In the genomic region with DNA sequence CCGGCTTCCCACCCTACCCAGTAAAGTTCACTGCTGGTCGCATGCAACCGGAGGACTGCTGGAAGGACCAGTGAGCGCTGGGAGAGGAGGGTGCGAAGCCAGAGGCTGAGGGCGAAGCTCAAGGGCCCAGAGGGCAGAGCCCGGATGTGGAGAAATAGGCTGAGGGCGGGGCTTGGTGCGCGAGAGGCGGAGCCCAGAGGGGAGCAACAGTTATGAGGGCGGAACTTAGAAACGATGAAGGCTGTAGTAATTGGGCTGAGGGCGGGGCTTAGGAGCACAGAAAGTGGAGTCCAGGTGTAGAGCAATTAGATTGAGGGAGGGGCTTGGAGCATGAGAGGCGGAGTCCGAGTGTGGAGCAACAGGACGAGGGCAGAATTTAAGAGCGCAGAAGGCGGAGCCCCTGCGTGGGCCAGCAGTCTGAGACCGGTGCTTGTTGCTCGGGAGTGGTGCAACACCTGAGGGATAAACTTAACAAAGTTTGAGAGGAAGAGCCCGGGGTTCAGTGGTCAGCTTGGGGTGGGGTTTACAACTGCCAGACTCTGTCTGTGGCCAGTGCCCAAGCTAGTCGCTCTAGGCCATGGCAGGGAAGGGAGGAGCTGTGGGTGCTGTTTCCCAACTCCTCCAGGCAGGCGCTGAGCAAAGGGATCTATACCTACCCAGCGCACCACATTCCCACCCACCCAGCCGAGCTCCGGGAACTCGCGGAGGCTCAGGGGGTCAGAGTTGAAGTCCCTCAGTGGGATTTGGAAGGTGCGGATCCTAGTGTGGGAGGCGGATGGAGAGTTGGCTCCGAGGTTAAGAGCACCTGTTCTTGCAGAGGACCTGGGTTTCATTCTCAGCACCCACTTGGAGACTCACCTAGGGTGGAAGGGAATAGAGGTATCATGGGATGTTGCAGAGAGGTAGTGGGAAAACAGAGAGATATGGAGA, we compare ENCODE assay signal across 8 mouse cellular contexts.
DNase-seq lines count a peak whose midpoint lies in the region; ATAC-seq lines count a peak whose summit lies in the region.

No protein-coding gene starts in this region.

- no peaks in the 10 kb centered on the region for H3K36me3 ChIP-seq in intestine, embryonic 16.5 days (ENCODE audit: control insufficient read depth, insufficient read depth, low read length)
- H3K36me3 ChIP-seq in liver, embryonic 16.5 days (ENCODE audit: control insufficient read depth, insufficient read depth): no peaks in the 10 kb centered on the region

- 43% methylated on average over 33 of the region's 33 CpGs for WGBS in intestine, embryonic 16.5 days
- 34% methylated on average over 33 of the region's 33 CpGs for WGBS in liver, embryonic 16.5 days (ENCODE audit: insufficient replicate concordance)

- H3K4me1 ChIP-seq in intestine, embryonic 16.5 days (ENCODE audit: control insufficient read depth, insufficient read depth, low read length): peaks cover 6% of the 10 kb centered on the region; the same call in 1 of the 2 replicates
- H3K4me1 ChIP-seq in liver, embryonic 16.5 days (ENCODE audit: control insufficient read depth, low read depth, low read length): no peaks in the 10 kb centered on the region

- peaks cover 14% of the 10 kb centered on the region for H3K9me3 ChIP-seq in intestine, embryonic 16.5 days (ENCODE audit: control insufficient read depth, low read length)
- H3K9me3 ChIP-seq in liver, embryonic 16.5 days (replicated peaks; ENCODE audit: control insufficient read depth, low read length): peaks cover 7% of the 10 kb centered on the region

- peak; percentile 48 to 59 for DNase-seq in B cell, adult 2 months
- peak; percentile 91 for DNase-seq in adrenal gland, adult 2 months
- peak; percentile 45 for DNase-seq in embryo, embryonic 10.5 days (ENCODE audit: low spot score)
- peak; percentile 31 for DNase-seq in neural tube, embryonic 10.5 days (ENCODE audit: extremely low spot score, low spot score)
- peak; percentile 11 to 21 for DNase-seq in thymus, postnatal 10 days (ENCODE audit: low spot score in 2 of 2)

- ATAC-seq in granulocyte monocyte progenitor cell, adult 5-6 weeks (replicated peaks; ENCODE audit: poor library complexity, severe bottlenecking): peak; percentile 88
- ATAC-seq in intestine, embryonic 16.5 days: peak; percentile 91
- ATAC-seq in liver, embryonic 16.5 days (ENCODE audit: low read depth): peak; percentile 84

- peak overlapping the region; percentile 55 for H3K4me2 ChIP-seq in intestine, embryonic 16.5 days (ENCODE audit: low read depth, low read length)
- H3K4me2 ChIP-seq in liver, embryonic 16.5 days (ENCODE audit: low read depth, low read length): peak overlapping the region; percentile 10

- H3K27ac ChIP-seq in intestine, embryonic 16.5 days (ENCODE audit: low read length): no peak overlapping the region
- no peak overlapping the region for H3K27ac ChIP-seq in liver, embryonic 16.5 days (ENCODE audit: low read length)

- peak overlapping the region; percentile 20; the same call in 1 of the 2 replicates for H3K9ac ChIP-seq in intestine, embryonic 16.5 days (ENCODE audit: low read depth, low read length)
- no peak overlapping the region for H3K9ac ChIP-seq in liver, embryonic 16.5 days (ENCODE audit: low read depth, low read length)

- H3K27me3 ChIP-seq in intestine, embryonic 16.5 days (replicated peaks; ENCODE audit: control insufficient read depth, insufficient read depth, low read length): no peaks in the 10 kb centered on the region; the same call in 1 of the 2 replicates
- no peaks in the 10 kb centered on the region for H3K27me3 ChIP-seq in liver, embryonic 16.5 days (ENCODE audit: control insufficient read depth, insufficient read depth, low read depth, low read length)

- peak overlapping the region; percentile 24 for H3K4me3 ChIP-seq in intestine, embryonic 16.5 days (ENCODE audit: low read length)
- H3K4me3 ChIP-seq in liver, embryonic 16.5 days (ENCODE audit: low read depth, low read length): 0 out of 2 replicates have a peak overlapping the region, but pooled peaks have one; percentile 1

Comparison
In these comparisons a context has a peak if more than half of its experiments do, and no peak if none do; other contexts are left out.
1. DNase-seq: peak in every context shown above with its lines; median percentile 91 in adrenal gland, adult 2 months; 54 in B cell, adult 2 months; 45 in embryo, embryonic 10.5 days; 31 in neural tube, embryonic 10.5 days; 16 in thymus, postnatal 10 days.